Mouse (Mus musculus) kidney, embryonic 14.5 days (tissue): ENCODE data around the gene Tbc1d12. TPM values are rescaled to one million over a fixed set of nuclear protein-coding genes. Genes with fewer than 3 reads are reported as not detected.
"Not testable (repeated sequence)": the region's sequence is repeated elsewhere in the genome, so short reads cannot be mapped to it uniquely, and the experiment has no call there.

ENCODE experiments used
- ATAC-seq: fragments of 200-750 bp; cut with Nextera tagmentation; 2 replicates; pipeline ENCODE4 v1.8.0; 2017; ENCODE audit warnings: moderate number of reproducible peaks, mild to moderate bottlenecking, moderate TSS enrichment, moderate library complexity; ENCODE audit not compliant: low FRiP score, low TSS enrichment
- H3K27ac ChIP-seq: fragments of 300-500 bp; sonication (generic); 2 replicates; pipeline ENCODE4 v1.5.1; 2014; ENCODE audit warnings: low read depth, mild to moderate bottlenecking, low read length, moderate library complexity, mixed read lengths
- H3K27me3 ChIP-seq: fragments of 300-500 bp; sonication (generic); 2 replicates; pipeline ENCODE4 v1.6.1; 2014; ENCODE audit warnings: mild to moderate bottlenecking, low read length; ENCODE audit not compliant: control insufficient read depth, insufficient read depth
- H3K36me3 ChIP-seq: fragments of 300-500 bp; sonication (generic); 2 replicates; pipeline ENCODE4 v1.6.1; 2014; ENCODE audit warnings: low read length, mixed read lengths; ENCODE audit not compliant: control insufficient read depth, insufficient read depth
- H3K4me1 ChIP-seq: fragments of 300-500 bp; sonication (generic); 2 replicates; pipeline ENCODE4 v1.6.1; 2014; ENCODE audit warnings: low read length, mixed read lengths; ENCODE audit not compliant: control insufficient read depth, insufficient read depth
- H3K4me2 ChIP-seq: fragments of 300-500 bp; sonication (generic); replicated peaks from 2 replicates; pipeline ENCODE4 v1.6.1; 2014; ENCODE audit warnings: low read depth, mild to moderate bottlenecking, low read length
- H3K4me3 ChIP-seq: fragments of 300-500 bp; sonication (generic); 2 replicates; pipeline ENCODE4 v1.5.1; 2014; ENCODE audit warnings: mild to moderate bottlenecking, low read length
- H3K9ac ChIP-seq: fragments of 300-500 bp; sonication (generic); 2 replicates; pipeline ENCODE4 v1.6.1; 2014; ENCODE audit warnings: low read depth, mild to moderate bottlenecking, low read length, moderate library complexity
- H3K9me3 ChIP-seq: fragments of 300-500 bp; sonication (generic); 2 replicates; pipeline ENCODE4 v1.6.1; 2016; ENCODE audit warnings: low read length; ENCODE audit not compliant: control insufficient read depth
- WGBS: fragments of 180-500 bp; shearing (Covaris S2); extraction: QIAGEN DNeasy Blood & Tissue Kit; methylation state at CpG from one replicate; pipeline ENCODE4 v1.1.7; 2014; 5-methylcytosine and 5-hydroxymethylcytosine counted together
- polyA plus RNA-seq: library from polyadenylated mRNA; unstranded; fragments of >200 nt; fragmentation: Nextera tagmentation; extraction: Ambion mirVana; gene quantifications from 2 replicates; pipeline ENCODE4 v1.2.1, GENCODE M21; 2014

Gene Tbc1d12
- polyA plus RNA-seq, 1 experiment from 2014 or later = 2.6 TPM

- H3K27ac ChIP-seq = no peak overlapping the region
- H3K4me2 ChIP-seq = no peak overlapping the region
- H3K9ac ChIP-seq = no peak overlapping the region
- H3K9me3 ChIP-seq = no peaks in the 10 kb centered on the region
- no peak for ATAC-seq
- H3K27me3 ChIP-seq = no peaks in the 10 kb centered on the region
- H3K4me1 ChIP-seq = peaks cover 4% of the 10 kb centered on the region; the same call in 1 of the 2 replicates
- H3K4me3 ChIP-seq = no peak overlapping the region
- H3K36me3 ChIP-seq = peaks cover 8% of the 10 kb centered on the region; the same call in 1 of the 2 replicates
- WGBS = 81% methylated on average over 4 of the region's 4 CpGs
Observed at GRCm38 (mm10) chr19:38820186-38820804, 16.1 kb upstream of the Tbc1d12 start.

- no peak overlapping the region for H3K9ac ChIP-seq
- H3K27ac ChIP-seq = no peak overlapping the region
- WGBS = 74% methylated on average over 1 of the region's 1 CpGs
- H3K36me3 ChIP-seq = no peaks in the 10 kb centered on the region
- no peak overlapping the region for H3K4me3 ChIP-seq
- H3K4me2 ChIP-seq = no peak overlapping the region
- no peaks in the 10 kb centered on the region for H3K27me3 ChIP-seq
- no peaks in the 10 kb centered on the region for H3K4me1 ChIP-seq
- ATAC-seq = no peak
- H3K9me3 ChIP-seq = no peaks in the 10 kb centered on the region
Observed at GRCm38 (mm10) chr19:38833224-38833623, 3.2 kb upstream of the Tbc1d12 start.

DNA sequence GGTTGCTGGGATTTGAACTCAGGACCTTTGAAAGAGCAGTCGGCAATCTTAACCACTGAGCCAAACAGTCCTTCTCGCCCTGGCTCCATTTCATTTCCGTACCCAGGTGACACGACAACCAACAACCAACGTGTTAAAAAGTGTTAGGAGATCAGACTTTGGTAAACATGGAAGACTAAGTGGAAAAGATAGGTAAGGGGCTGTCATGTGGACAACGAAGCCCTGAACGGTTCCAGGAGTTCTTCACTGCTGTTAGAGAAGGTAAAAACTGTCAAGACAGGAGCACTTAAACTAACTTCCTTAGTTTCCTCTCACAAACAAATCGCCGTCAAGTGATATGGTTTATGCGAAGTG, 318 bp upstream of the Tbc1d12 start:
- Histone ChIP-seq H3K9ac (peak overlapping the region; percentile 85), H3K9me3 (no peaks in the 10 kb centered on the region), H3K27me3 (no peaks in the 10 kb centered on the region), H3K4me1 (no peaks in the 10 kb centered on the region), H3K36me3 (no peaks in the 10 kb centered on the region), H3K4me2 (peak overlapping the region; percentile 57), H3K4me3 (peak overlapping the region; percentile 87), H3K27ac (no peak overlapping the region)
- no peak; the same call in 1 of the 2 replicates for ATAC-seq
- WGBS = 28% methylated on average over 10 of the region's 10 CpGs

GRCm38 (mm10) chr19:38837171-38837641, 827 bp downstream of the Tbc1d12 start:
- peak overlapping the region; percentile 85 for H3K9ac ChIP-seq
- no peaks in the 10 kb centered on the region for H3K9me3 ChIP-seq
- under 1% methylated on average over 51 of the region's 54 CpGs for WGBS
- H3K36me3 ChIP-seq = no peaks in the 10 kb centered on the region
- H3K4me1 ChIP-seq = no peaks in the 10 kb centered on the region
- H3K4me3 ChIP-seq = peak overlapping the region; percentile 87
- peak; percentile 53 for ATAC-seq
- H3K4me2 ChIP-seq = peak overlapping the region; percentile 57
- H3K27ac ChIP-seq = peak overlapping the region; percentile 86
- H3K27me3 ChIP-seq = no peaks in the 10 kb centered on the region

- Histone ChIP-seq H3K9ac (no peak overlapping the region), H3K27me3 (no peaks in the 10 kb centered on the region), H3K36me3 (no peaks in the 10 kb centered on the region), H3K4me3 (no peak overlapping the region), H3K27ac (no peak overlapping the region), H3K4me2 (no peak overlapping the region), H3K9me3 (no peaks in the 10 kb centered on the region), H3K4me1 (no peaks in the 10 kb centered on the region)
- no peak for ATAC-seq
- 82% methylated on average over 5 of the region's 5 CpGs for WGBS
Observed at GRCm38 (mm10) chr19:38844817-38845216, 8.4 kb downstream of the Tbc1d12 start.

- Histone ChIP-seq H3K9ac (no peak overlapping the region), H3K27ac (no peak overlapping the region), H3K36me3 (no peaks in the 10 kb centered on the region), H3K9me3 (no peaks in the 10 kb centered on the region), H3K4me3 (no peak overlapping the region), H3K27me3 (no peaks in the 10 kb centered on the region), H3K4me2 (no peak overlapping the region), H3K4me1 (no peaks in the 10 kb centered on the region)
- ATAC-seq = no peak
- 67% methylated on average over 2 of the region's 2 CpGs for WGBS
Observed at GRCm38 (mm10) chr19:38846373-38846772, 10.0 kb downstream of the Tbc1d12 start.

GRCm38 (mm10) chr19:38858224-38858623, 21.8 kb downstream of the Tbc1d12 start:
- Histone ChIP-seq H3K9ac (no peak overlapping the region), H3K36me3 (no peaks in the 10 kb centered on the region), H3K4me2 (no peak overlapping the region), H3K4me3 (no peak overlapping the region), H3K27ac (no peak overlapping the region), H3K9me3 (no peaks in the 10 kb centered on the region), H3K4me1 (no peaks in the 10 kb centered on the region), H3K27me3 (no peaks in the 10 kb centered on the region)
- WGBS = 88% methylated on average over 3 of the region's 3 CpGs
- no peak for ATAC-seq

DNA sequence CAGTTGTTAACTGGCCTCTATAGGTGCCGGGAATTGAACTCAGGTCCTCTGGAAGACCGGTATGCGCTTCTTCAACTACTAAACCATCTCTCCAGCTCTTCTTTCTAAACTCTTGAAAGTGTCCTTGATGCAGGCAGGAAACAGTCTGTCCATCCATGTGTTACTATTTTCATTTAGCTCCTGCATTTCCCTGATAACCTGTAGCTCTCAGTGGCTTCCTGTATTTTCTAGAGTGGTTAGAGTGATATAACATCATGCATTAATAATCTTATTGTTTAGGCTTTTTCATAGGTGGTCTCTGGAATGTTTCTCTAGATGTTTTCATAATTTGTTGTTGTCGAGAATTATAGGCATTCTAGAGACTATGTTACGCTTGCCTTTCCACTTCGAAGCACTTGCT, 26.1 kb downstream of the Tbc1d12 start:
- H3K27me3 ChIP-seq = no peaks in the 10 kb centered on the region
- no peaks in the 10 kb centered on the region for H3K4me1 ChIP-seq
- ATAC-seq = no peak
- WGBS = 91% methylated on average over 6 of the region's 6 CpGs
- no peaks in the 10 kb centered on the region for H3K36me3 ChIP-seq
- H3K9ac ChIP-seq = no peak overlapping the region
- H3K4me3 ChIP-seq = no peak overlapping the region
- no peak overlapping the region for H3K4me2 ChIP-seq
- H3K9me3 ChIP-seq = no peaks in the 10 kb centered on the region
- no peak overlapping the region for H3K27ac ChIP-seq

DNA sequence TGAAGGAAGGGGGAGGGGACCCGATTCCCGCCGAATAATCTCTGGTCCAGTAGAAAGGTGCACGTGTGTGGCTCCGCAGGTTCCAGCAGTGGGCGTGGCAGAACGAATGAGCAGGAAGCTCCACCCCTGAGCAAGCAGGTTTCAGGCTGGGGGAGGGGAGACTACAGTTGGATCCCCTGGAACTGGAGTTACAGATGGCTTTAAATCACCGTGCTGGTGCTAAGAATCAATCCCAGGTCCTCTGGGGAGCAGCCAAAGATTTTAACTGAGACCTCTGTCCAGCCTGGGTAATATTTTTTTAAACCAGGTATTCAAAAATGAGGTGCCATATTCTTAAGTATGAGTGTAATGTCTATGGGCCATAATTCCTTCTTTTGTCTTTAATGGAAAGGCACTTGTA, 38.4 kb downstream of the Tbc1d12 start:
- not testable (repeated sequence) for H3K4me1 ChIP-seq, ATAC-seq, H3K27ac ChIP-seq, H3K36me3 ChIP-seq, H3K4me2 ChIP-seq, H3K9me3 ChIP-seq, H3K27me3 ChIP-seq, H3K9ac ChIP-seq, H3K4me3 ChIP-seq
- WGBS = 75% methylated on average over 1 of the region's 8 CpGs
